Mouse (Mus musculus): ENCODE results near the gene Emilin1. TPM values are rescaled to one million over a fixed set of nuclear protein-coding genes. Genes with fewer than 3 reads are reported as not detected.

Gene Emilin1
- polyA plus RNA-seq, 1 experiment, result 55.6 TPM

DNA sequence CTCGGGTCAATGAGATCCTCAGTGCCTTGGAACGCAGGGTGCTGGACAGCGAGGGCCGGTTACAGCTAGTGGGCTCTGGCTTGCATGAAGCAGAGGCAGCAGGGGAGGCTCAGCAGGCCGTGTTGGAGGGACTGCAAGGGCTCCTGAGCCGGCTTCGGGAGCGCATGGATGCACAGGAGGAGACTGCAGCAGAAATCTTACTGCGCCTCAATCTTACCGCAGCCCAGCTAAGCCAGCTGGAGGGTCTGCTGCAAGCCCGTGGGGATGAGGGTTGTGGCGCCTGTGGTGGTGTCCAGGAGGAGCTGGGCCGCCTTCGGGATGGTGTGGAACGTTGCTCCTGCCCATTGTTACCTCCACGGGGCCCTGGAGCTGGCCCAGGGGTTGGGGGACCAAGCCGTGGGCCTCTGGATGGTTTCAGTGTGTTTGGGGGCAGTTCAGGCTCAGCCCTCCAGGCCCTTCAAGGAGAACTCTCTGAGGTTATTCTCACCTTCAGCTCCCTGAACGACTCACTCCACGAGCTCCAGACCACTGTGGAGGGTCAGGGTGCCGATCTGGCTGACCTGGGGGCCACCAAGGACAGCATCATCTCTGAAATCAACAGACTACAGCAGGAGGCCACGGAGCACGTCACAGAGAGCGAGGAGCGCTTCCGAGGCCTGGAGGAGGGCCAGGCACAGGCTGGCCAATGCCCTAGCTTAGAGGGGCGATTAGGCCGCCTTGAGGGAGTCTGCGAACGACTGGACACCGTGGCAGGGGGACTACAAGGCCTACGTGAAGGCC is 4.9 kb downstream of the Emilin1 start:
- 84% methylated on average over 31 of the region's 31 CpGs for WGBS
- TF ChIP-seq CTCF (conservative IDR thresholded peaks at IDR 0.05; ENCODE audit: insufficient read depth, insufficient read length, low read depth, low read length), result no peak
- no peak for TF ChIP-seq POLR2A (IDR thresholded peaks at IDR 0.05; ENCODE audit: low read depth, low read length)
- H3K27ac ChIP-seq (ENCODE audit: insufficient read depth, low read depth, low read length), result no peak overlapping the region
- H3K4me3 ChIP-seq (ENCODE audit: insufficient read depth, low read depth, low read length), result no peak overlapping the region
- H3K4me1 ChIP-seq (ENCODE audit: control insufficient read depth, insufficient read depth, low read length), result peaks cover 17% of the 10 kb centered on the region; the same call in 1 of the 2 replicates
- no peak for DNase-seq
- H3K27me3 ChIP-seq (replicated peaks; ENCODE audit: control insufficient read depth, insufficient read depth, low read length), result no peaks in the 10 kb centered on the region
- H3K36me3 ChIP-seq (ENCODE audit: control insufficient read depth, insufficient read depth, low read length), result no peaks in the 10 kb centered on the region

DNA sequence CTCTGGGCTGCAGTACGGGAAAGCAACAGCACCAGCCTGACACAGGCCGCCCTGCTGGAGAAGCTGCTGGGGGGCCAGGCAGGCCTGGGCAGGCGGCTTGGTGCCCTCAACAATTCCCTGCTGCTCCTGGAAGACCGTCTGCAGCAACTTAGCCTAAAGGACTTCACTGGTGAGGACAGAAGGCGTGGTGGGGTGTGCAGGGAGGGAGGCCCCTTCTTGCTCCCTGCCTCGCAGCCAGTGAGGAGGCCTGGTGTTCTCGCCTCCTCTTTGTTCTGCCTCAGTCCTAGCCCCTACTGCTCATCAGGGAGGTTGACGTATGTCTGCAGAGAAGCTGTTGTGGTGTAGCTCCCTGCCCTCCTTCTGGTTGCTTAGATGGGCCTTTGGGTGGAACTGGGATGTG is 5.5 kb downstream of the Emilin1 start:
- Histone ChIP-seq H3K4me3 (ENCODE audit: insufficient read depth, low read depth, low read length) (no peak overlapping the region), H3K27ac (ENCODE audit: insufficient read depth, low read depth, low read length) (no peak overlapping the region), H3K27me3 (replicated peaks; ENCODE audit: control insufficient read depth, insufficient read depth, low read length) (no peaks in the 10 kb centered on the region), H3K36me3 (ENCODE audit: control insufficient read depth, insufficient read depth, low read length) (no peaks in the 10 kb centered on the region), H3K4me1 (ENCODE audit: control insufficient read depth, insufficient read depth, low read length) (peaks cover 17% of the 10 kb centered on the region; the same call in 1 of the 2 replicates)
- no peak for DNase-seq
- WGBS, result 93% methylated on average over 8 of the region's 8 CpGs
- TF ChIP-seq CTCF (conservative IDR thresholded peaks at IDR 0.05; ENCODE audit: insufficient read depth, insufficient read length, low read depth, low read length) (no peak), POLR2A (IDR thresholded peaks at IDR 0.05; ENCODE audit: low read depth, low read length) (no peak)

- 75% methylated on average over 11 of the region's 11 CpGs for WGBS
- no peaks in the 10 kb centered on the region for H3K36me3 ChIP-seq (ENCODE audit: control insufficient read depth, insufficient read depth, low read length)
- DNase-seq, result no peak
- H3K27me3 ChIP-seq (replicated peaks; ENCODE audit: control insufficient read depth, insufficient read depth, low read length), result no peaks in the 10 kb centered on the region
- H3K4me3 ChIP-seq (ENCODE audit: insufficient read depth, low read depth, low read length), result no peak overlapping the region
- H3K27ac ChIP-seq (ENCODE audit: insufficient read depth, low read depth, low read length), result no peak overlapping the region
- no peak for TF ChIP-seq CTCF (conservative IDR thresholded peaks at IDR 0.05; ENCODE audit: insufficient read depth, insufficient read length, low read depth, low read length)
- TF ChIP-seq POLR2A (IDR thresholded peaks at IDR 0.05; ENCODE audit: low read depth, low read length), result no peak
- peaks cover 17% of the 10 kb centered on the region; the same call in 1 of the 2 replicates for H3K4me1 ChIP-seq (ENCODE audit: control insufficient read depth, insufficient read depth, low read length)
These were observed 6.8 kb downstream of the Emilin1 start for GRCm38 (mm10) chr5:30919831-30920614.

DNA sequence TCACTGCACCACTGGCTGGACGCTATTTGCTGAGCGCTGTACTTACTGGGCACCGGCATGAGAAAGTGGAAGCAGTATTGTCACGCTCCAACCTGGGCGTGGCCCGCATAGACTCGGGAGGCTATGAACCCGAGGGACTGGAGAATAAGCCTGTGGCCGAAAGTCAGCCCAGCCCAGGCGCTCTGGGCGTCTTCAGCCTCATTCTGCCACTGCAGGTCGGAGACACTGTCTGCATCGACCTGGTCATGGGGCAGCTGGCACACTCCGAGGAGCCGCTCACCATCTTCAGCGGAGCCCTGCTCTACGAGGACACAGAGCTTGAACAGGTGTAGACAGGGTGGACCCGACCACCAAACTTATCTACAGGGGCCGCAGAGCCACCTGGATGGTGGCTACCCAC is 7.4 kb downstream of the Emilin1 start:
- 57% methylated on average over 19 of the region's 19 CpGs for WGBS
- peak overlapping the region; percentile 1; the same call in 1 of the 2 replicates for H3K4me3 ChIP-seq (ENCODE audit: insufficient read depth, low read depth, low read length)
- TF ChIP-seq CTCF (conservative IDR thresholded peaks at IDR 0.05; ENCODE audit: insufficient read depth, insufficient read length, low read depth, low read length) (no peak), POLR2A (IDR thresholded peaks at IDR 0.05; ENCODE audit: low read depth, low read length) (no peak)
- H3K36me3 ChIP-seq (ENCODE audit: control insufficient read depth, insufficient read depth, low read length), result no peaks in the 10 kb centered on the region
- peak; percentile 68 for DNase-seq
- H3K27ac ChIP-seq (ENCODE audit: insufficient read depth, low read depth, low read length), result 0 out of 2 replicates have a peak overlapping the region, but pooled peaks have one; percentile 3
- H3K4me1 ChIP-seq (ENCODE audit: control insufficient read depth, insufficient read depth, low read length), result peaks cover 13% of the 10 kb centered on the region; the same call in 1 of the 2 replicates
- no peaks in the 10 kb centered on the region for H3K27me3 ChIP-seq (replicated peaks; ENCODE audit: control insufficient read depth, insufficient read depth, low read length)

GRCm38 (mm10) chr5:30921256-30922033 is 8.2 kb downstream of the Emilin1 start, which contains the start of gene Khk:
Khk (plus strand) TSS chr5:30921431.
- no peaks in the 10 kb centered on the region for H3K27me3 ChIP-seq (replicated peaks; ENCODE audit: control insufficient read depth, insufficient read depth, low read length)
- H3K36me3 ChIP-seq (ENCODE audit: control insufficient read depth, insufficient read depth, low read length), result no peaks in the 10 kb centered on the region
- peak within 1 kb of the TSS; percentile 95 for H3K27ac ChIP-seq (ENCODE audit: insufficient read depth, low read depth, low read length)
- peaks cover 9% of the 10 kb centered on the region; the same call in 1 of the 2 replicates for H3K4me1 ChIP-seq (ENCODE audit: control insufficient read depth, insufficient read depth, low read length)
- TF ChIP-seq POLR2A (IDR thresholded peaks at IDR 0.05; ENCODE audit: low read depth, low read length), result peak; percentile 85
- TF ChIP-seq CTCF (conservative IDR thresholded peaks at IDR 0.05; ENCODE audit: insufficient read depth, insufficient read length, low read depth, low read length), result peak; percentile 78
- peak; percentile 94 for DNase-seq
- H3K4me3 ChIP-seq (ENCODE audit: insufficient read depth, low read depth, low read length), result peak within 1 kb of the TSS; percentile 96
- 1% methylated on average over 36 of the region's 40 CpGs for WGBS

GRCm38 (mm10) chr5:30922581-30923041 is 9.4 kb downstream of the Emilin1 start:
- TF ChIP-seq CTCF (conservative IDR thresholded peaks at IDR 0.05; ENCODE audit: insufficient read depth, insufficient read length, low read depth, low read length), result no peak
- no peak for TF ChIP-seq POLR2A (IDR thresholded peaks at IDR 0.05; ENCODE audit: low read depth, low read length)
- peak overlapping the region; percentile 95 for H3K27ac ChIP-seq (ENCODE audit: insufficient read depth, low read depth, low read length)
- H3K4me1 ChIP-seq (ENCODE audit: control insufficient read depth, insufficient read depth, low read length), result peaks cover 12% of the 10 kb centered on the region; the same call in 1 of the 2 replicates
- H3K36me3 ChIP-seq (ENCODE audit: control insufficient read depth, insufficient read depth, low read length), result no peaks in the 10 kb centered on the region
- no peaks in the 10 kb centered on the region for H3K27me3 ChIP-seq (replicated peaks; ENCODE audit: control insufficient read depth, insufficient read depth, low read length)
- no peak for DNase-seq
- H3K4me3 ChIP-seq (ENCODE audit: insufficient read depth, low read depth, low read length), result peak overlapping the region; percentile 96
- 48% methylated on average over 10 of the region's 10 CpGs for WGBS
